Mouse (Mus musculus): ENCODE results near the gene Hs6st3. TPM values are rescaled to one million over a fixed set of nuclear protein-coding genes. Genes with fewer than 3 reads are reported as not detected.

Hs6st3 gene
- polyA plus RNA-seq, 1 experiment from 2014 or later: 0.26 TPM

DNA sequence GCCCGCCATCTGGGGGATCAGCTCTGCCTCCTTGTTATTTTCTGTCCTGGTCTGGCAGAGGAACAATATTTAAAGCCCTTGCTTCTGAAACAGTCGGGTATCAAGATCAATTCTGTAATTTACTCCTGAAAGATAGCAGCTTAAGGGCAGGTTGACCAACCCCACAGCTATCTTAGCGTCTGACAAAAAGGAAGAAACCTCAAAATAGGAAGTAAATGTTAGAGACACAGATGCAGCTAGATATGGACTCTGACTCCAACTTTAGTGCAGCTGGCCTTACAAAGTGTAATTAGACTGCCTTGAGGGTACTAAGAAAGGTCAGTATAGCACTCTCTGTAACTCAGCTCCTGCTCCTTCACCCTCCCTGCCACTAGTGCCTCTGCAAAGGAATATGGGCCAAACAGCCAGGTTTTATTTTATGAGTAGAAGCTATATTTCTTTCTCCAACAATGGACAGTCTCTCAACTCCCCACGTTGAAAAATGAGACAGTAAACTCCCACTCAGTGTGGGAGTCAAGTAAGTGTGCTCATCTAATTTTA, 710.7 kb downstream of the Hs6st3 start:
- Histone ChIP-seq H3K36me3 (no peaks in the 10 kb centered on the region), H3K4me1 (replicated peaks) (peaks cover 11% of the 10 kb centered on the region), H3K4me2 (no peak overlapping the region), H3K9me3 (replicated peaks) (no peaks in the 10 kb centered on the region), H3K27ac (ENCODE audit: poor library complexity, severe bottlenecking) (no peak overlapping the region), H3K27me3 (replicated peaks) (no peaks in the 10 kb centered on the region), H3K9ac (no peak overlapping the region), H3K4me3 (no peak overlapping the region)
- WGBS: 60% methylated on average over 4 of the region's 4 CpGs
- no peak for ATAC-seq (ENCODE audit: insufficient number of reproducible peaks, low FRiP score)

DNA sequence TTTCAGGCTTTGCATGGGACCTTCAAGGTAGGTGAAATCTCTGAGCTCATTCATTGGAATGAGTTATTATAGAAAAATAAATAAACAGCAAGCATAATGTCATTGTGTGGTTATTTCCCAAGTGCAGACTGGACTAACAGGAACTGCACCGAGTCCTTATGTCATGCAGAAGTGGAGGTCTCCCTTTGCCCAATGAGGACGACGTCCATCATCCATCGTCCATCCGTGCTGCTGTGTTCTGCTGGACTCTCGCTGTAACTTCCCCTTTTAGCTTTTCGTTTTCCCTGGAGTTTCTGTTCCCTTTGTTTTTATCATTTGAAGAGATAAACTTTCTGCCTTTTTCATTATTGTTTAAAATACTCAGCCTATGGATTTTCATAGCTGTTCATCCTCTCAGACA, 711.2 kb downstream of the Hs6st3 start:
- WGBS: 73% methylated on average over 7 of the region's 7 CpGs
- Histone ChIP-seq H3K27ac (ENCODE audit: poor library complexity, severe bottlenecking) (no peak overlapping the region), H3K4me1 (replicated peaks) (peaks cover 11% of the 10 kb centered on the region), H3K4me2 (no peak overlapping the region), H3K4me3 (no peak overlapping the region), H3K9ac (no peak overlapping the region), H3K27me3 (replicated peaks) (no peaks in the 10 kb centered on the region), H3K9me3 (replicated peaks) (no peaks in the 10 kb centered on the region), H3K36me3 (no peaks in the 10 kb centered on the region)
- ATAC-seq (ENCODE audit: insufficient number of reproducible peaks, low FRiP score): no peak

DNA sequence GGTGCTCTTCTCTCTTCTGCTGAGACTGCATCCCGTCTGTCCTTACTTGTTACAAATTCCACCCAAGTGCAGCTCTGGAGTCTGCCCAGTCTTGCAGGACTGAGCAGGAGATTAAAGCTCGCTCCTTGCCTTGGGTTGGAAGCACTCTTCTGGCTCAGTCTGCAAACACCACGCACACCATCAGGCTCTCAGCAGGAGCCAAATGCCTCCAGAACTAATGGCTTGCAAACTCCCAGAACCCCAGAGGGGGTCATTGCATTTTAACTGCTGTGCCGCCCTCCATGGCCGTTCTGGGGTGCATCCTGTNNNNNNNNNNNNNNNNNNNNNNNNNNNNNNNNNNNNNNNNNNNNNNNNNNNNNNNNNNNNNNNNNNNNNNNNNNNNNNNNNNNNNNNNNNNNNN, 714.0 kb downstream of the Hs6st3 start:
- 0 out of 2 replicates have a peak overlapping the region, but pooled peaks have one; percentile 10 for H3K9ac ChIP-seq
- no peak overlapping the region for H3K27ac ChIP-seq (ENCODE audit: poor library complexity, severe bottlenecking)
- H3K27me3 ChIP-seq (replicated peaks): peaks cover 4% of the 10 kb centered on the region; the same call in 1 of the 2 replicates
- no peaks in the 10 kb centered on the region for H3K36me3 ChIP-seq
- H3K4me1 ChIP-seq (replicated peaks): peaks cover 10% of the 10 kb centered on the region
- H3K4me2 ChIP-seq: peak overlapping the region; percentile 60
- H3K9me3 ChIP-seq (replicated peaks): no peaks in the 10 kb centered on the region
- no peak for ATAC-seq (ENCODE audit: insufficient number of reproducible peaks, low FRiP score)
- 5% methylated on average over 5 of the region's 5 CpGs for WGBS
- H3K4me3 ChIP-seq: peak overlapping the region; percentile 25

DNA sequence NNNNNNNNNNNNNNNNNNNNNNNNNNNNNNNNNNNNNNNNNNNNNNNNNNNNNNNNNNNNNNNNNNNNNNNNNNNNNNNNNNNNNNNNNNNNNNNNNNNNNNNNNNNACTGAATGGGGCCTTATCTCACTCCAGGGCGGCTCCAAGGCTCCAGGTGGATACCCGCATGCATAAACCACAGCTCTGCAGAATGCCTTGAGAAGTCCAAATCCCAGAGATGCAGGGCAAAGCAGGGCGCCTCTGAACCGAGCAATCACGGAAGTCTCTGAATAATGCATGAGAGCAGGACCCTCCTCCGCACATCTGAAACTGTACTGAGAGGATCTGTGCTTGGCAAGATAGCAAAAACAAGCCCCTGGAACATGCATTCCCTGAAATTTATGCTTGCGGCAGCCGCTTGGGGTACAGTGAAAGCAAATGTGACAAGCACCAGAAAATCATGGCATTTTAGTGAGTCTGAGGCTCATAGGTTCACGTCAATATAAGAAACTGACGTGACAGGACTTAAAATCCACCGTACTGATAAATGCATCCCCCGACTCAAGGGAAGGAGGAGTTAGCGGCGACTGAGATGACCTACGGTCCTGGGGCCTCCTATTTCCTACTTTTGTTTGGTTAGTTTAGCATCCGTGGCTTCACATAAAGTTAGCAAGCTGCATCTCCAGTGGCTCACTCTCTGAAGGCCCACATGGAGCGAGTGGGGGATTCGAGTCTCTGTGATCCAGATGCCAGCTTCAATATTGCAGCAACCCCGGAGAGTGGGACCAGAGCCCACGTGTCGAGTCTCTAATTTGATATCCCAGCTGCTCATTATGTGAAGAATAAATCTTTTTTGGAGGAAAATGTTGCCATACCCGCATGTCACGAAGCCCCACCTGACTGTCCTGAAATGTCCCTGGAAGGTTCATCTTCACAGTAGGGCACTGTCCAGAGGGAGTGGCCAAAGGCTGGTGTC, 719.5 kb downstream of the Hs6st3 start:
- 0 out of 2 replicates have a peak, but pooled peaks cover 2% of the 10 kb centered on the region for H3K4me1 ChIP-seq (replicated peaks)
- H3K27me3 ChIP-seq (replicated peaks): peaks cover 7% of the 10 kb centered on the region; the same call in 1 of the 2 replicates
- no peaks in the 10 kb centered on the region for H3K36me3 ChIP-seq
- peak overlapping the region; percentile 72 for H3K4me2 ChIP-seq
- no peaks in the 10 kb centered on the region for H3K9me3 ChIP-seq (replicated peaks)
- 46% methylated on average over 23 of the region's 23 CpGs for WGBS
- H3K9ac ChIP-seq: no peak overlapping the region
- ATAC-seq (ENCODE audit: insufficient number of reproducible peaks, low FRiP score): no peak
- no peak overlapping the region for H3K27ac ChIP-seq (ENCODE audit: poor library complexity, severe bottlenecking)
- H3K4me3 ChIP-seq: peak overlapping the region; percentile 30

DNA sequence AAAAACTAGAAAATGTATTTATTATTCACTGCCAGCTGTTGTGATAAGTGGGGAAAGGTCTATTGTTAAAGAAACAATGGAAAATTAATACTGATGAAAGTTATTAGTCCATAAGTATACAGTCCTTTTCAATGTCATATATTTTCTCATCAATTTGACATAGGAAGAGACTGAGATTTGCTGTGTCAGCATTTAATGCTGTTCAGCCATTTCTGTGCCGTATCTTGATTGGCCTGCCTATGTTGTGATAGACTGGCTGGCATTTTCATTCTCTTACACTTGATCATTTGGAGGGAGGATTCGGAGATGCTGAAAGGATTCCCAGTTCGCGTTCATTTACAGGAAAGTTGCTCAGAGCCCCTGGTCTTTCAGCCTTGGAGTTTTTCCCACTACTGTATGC, 735.5 kb downstream of the Hs6st3 start:
- no peak for ATAC-seq (ENCODE audit: insufficient number of reproducible peaks, low FRiP score)
- H3K4me2 ChIP-seq: no peak overlapping the region
- no peak overlapping the region for H3K27ac ChIP-seq (ENCODE audit: poor library complexity, severe bottlenecking)
- no peaks in the 10 kb centered on the region for H3K27me3 ChIP-seq (replicated peaks)
- H3K36me3 ChIP-seq: no peaks in the 10 kb centered on the region
- H3K9me3 ChIP-seq (replicated peaks): no peaks in the 10 kb centered on the region
- WGBS: 84% methylated on average over 4 of the region's 4 CpGs
- H3K9ac ChIP-seq: no peak overlapping the region
- H3K4me1 ChIP-seq (replicated peaks): no peaks in the 10 kb centered on the region
- no peak overlapping the region for H3K4me3 ChIP-seq

- H3K27me3 ChIP-seq (replicated peaks): no peaks in the 10 kb centered on the region
- WGBS: 81% methylated on average over 8 of the region's 8 CpGs
- no peak for ATAC-seq (ENCODE audit: insufficient number of reproducible peaks, low FRiP score)
Measured at GRCm38 (mm10) chr14:119892922-119893321, 754.8 kb downstream of the Hs6st3 start.

GRCm38 (mm10) chr14:119895097-119895496, 757.0 kb downstream of the Hs6st3 start:
- Histone ChIP-seq H3K27ac (ENCODE audit: poor library complexity, severe bottlenecking) (no peak overlapping the region), H3K9ac (no peak overlapping the region), H3K36me3 (no peaks in the 10 kb centered on the region), H3K4me1 (replicated peaks) (no peaks in the 10 kb centered on the region), H3K4me3 (no peak overlapping the region), H3K4me2 (no peak overlapping the region), H3K9me3 (replicated peaks) (no peaks in the 10 kb centered on the region), H3K27me3 (replicated peaks) (no peaks in the 10 kb centered on the region)
- no peak for ATAC-seq (ENCODE audit: insufficient number of reproducible peaks, low FRiP score)
- WGBS: 89% methylated on average over 8 of the region's 8 CpGs

More at GRCm38 (mm10) chr14:119892922-119893321, 754.8 kb downstream of the Hs6st3 start:
- Histone ChIP-seq H3K4me2 (no peak overlapping the region), H3K4me1 (replicated peaks) (no peaks in the 10 kb centered on the region), H3K4me3 (no peak overlapping the region), H3K27ac (ENCODE audit: poor library complexity, severe bottlenecking) (no peak overlapping the region), H3K9me3 (replicated peaks) (no peaks in the 10 kb centered on the region), H3K9ac (no peak overlapping the region), H3K36me3 (no peaks in the 10 kb centered on the region)

DNA sequence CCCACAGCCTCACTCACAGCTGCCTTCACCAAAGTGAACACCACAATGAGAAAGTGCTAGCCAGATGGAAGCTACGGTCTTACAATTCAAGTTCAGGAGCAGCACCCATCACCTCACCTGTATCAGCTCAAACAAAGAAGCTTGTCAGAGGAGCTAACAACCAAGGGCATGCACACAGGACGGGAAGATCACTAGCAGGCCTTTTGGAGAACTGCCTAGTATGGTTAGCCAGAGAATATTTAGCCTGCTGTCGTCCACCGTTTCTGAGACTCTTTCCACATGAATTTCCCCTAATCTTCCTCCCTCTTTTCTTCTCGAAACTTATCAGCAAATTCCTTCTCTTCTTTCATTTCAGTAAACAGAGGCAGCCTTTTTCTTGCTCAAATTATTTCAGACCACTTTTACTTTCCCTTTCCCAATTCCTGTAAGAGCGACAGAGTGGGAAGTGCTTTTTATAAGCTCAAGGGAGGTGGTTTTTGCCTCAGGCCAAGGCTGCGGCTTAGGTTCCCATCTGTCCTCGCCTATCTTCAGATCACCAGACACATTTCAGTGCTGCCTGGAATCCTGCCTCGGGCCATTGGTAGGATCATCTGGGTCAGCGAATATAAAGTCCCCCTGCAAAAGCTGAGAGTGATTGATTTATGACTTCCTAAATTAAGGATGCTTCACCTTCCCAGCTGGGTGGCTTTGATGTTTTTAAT, 757.8 kb downstream of the Hs6st3 start:
- Histone ChIP-seq H3K4me1 (replicated peaks) (no peaks in the 10 kb centered on the region), H3K27me3 (replicated peaks) (no peaks in the 10 kb centered on the region), H3K9ac (no peak overlapping the region), H3K4me2 (no peak overlapping the region), H3K36me3 (no peaks in the 10 kb centered on the region), H3K4me3 (no peak overlapping the region), H3K9me3 (replicated peaks) (no peaks in the 10 kb centered on the region), H3K27ac (ENCODE audit: poor library complexity, severe bottlenecking) (no peak overlapping the region)
- 47% methylated on average over 10 of the region's 10 CpGs for WGBS
- no peak for ATAC-seq (ENCODE audit: insufficient number of reproducible peaks, low FRiP score)

GRCm38 (mm10) chr14:119902486-119902885, 764.3 kb downstream of the Hs6st3 start:
- no peaks in the 10 kb centered on the region for H3K9me3 ChIP-seq (replicated peaks)
- no peak overlapping the region for H3K4me2 ChIP-seq
- ATAC-seq (ENCODE audit: insufficient number of reproducible peaks, low FRiP score): no peak
- H3K27me3 ChIP-seq (replicated peaks): no peaks in the 10 kb centered on the region
- H3K4me1 ChIP-seq (replicated peaks): no peaks in the 10 kb centered on the region
- H3K9ac ChIP-seq: no peak overlapping the region
- no peaks in the 10 kb centered on the region for H3K36me3 ChIP-seq
- no peak overlapping the region for H3K4me3 ChIP-seq
- no peak overlapping the region for H3K27ac ChIP-seq (ENCODE audit: poor library complexity, severe bottlenecking)

DNA sequence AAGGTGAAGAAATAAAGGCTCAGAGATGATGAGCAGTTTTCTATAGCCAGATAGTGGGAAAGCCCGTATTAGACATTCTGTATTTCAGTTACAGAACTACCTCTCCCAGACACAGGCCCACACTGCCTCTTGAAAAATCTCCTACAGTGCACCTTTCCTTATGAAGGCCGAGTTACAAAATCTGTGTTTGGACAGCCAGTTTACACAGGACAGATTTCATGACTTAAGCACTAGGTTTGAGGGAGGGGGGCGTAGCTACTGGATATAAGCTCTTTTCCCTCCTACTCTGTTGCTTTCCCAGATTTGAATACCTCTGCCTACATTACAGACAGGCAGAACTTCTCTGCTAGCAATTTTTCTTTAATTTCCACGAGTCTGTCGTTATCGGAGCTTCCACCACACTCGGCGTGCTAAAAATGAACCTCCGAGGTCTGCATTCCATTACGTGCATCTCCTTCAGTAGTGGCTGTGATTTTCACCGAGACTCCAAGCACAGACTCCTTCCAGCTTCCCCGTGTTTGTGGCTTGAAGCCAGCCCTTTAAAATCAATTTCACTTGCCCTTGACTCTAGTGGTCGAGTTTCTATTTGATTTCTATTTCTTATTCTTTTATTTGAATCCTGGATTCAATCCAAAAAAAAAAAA, 770.0 kb downstream of the Hs6st3 start:
- 61% methylated on average over 13 of the region's 13 CpGs for WGBS
- no peaks in the 10 kb centered on the region for H3K4me1 ChIP-seq (replicated peaks)
- H3K27ac ChIP-seq (ENCODE audit: poor library complexity, severe bottlenecking): no peak overlapping the region
- no peak overlapping the region for H3K4me3 ChIP-seq
- no peaks in the 10 kb centered on the region for H3K9me3 ChIP-seq (replicated peaks)
- no peak for ATAC-seq (ENCODE audit: insufficient number of reproducible peaks, low FRiP score)
- no peaks in the 10 kb centered on the region for H3K36me3 ChIP-seq
- no peaks in the 10 kb centered on the region for H3K27me3 ChIP-seq (replicated peaks)
- H3K4me2 ChIP-seq: peak overlapping the region; percentile 19; the same call in 1 of the 2 replicates
- H3K9ac ChIP-seq: no peak overlapping the region

DNA sequence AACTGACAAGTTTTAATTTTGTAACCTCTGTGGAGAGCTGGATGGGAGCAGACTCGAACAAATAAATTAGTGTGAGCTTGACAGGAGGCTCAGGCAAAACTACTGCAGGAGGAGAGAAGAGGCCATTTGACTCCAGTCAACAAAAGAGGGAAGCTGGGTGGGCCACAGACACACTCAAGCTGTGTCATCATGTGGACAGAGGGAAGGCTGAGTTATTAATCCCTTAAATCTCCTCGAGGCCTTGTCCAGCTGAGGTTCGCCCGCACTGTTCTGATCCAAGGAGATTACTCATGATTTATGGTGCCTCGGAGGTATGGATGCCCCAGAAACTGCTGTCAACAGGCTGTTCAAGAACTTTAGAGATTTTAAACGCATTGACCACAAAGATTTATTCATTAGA, 776.4 kb downstream of the Hs6st3 start:
- no peak overlapping the region for H3K4me3 ChIP-seq
- WGBS: 76% methylated on average over 6 of the region's 6 CpGs
- no peak for ATAC-seq (ENCODE audit: insufficient number of reproducible peaks, low FRiP score)
- H3K9ac ChIP-seq: no peak overlapping the region
- H3K27ac ChIP-seq (ENCODE audit: poor library complexity, severe bottlenecking): no peak overlapping the region
- no peaks in the 10 kb centered on the region for H3K27me3 ChIP-seq (replicated peaks)
- no peak overlapping the region for H3K4me2 ChIP-seq
- no peaks in the 10 kb centered on the region for H3K4me1 ChIP-seq (replicated peaks)
- no peaks in the 10 kb centered on the region for H3K9me3 ChIP-seq (replicated peaks)
- no peaks in the 10 kb centered on the region for H3K36me3 ChIP-seq
